ENCODE assay signal across 11 mouse cellular contexts in genomic region chr7:45917926-45918325, GRCm38 (mm10). TPM values are rescaled to one million over a fixed set of nuclear protein-coding genes. Genes with fewer than 3 reads are reported as not detected.
DNase-seq lines count a peak whose midpoint lies in the region; ATAC-seq and TF ChIP-seq lines count a peak whose summit lies in the region.
"Had no signal": no experiment of that assay in that cellular context is flagged by ENCODE, and none has a peak within 500 bp of the region (broad histone marks: within the 10 kb centered on the region; RNA-seq: fewer than 3 reads in every experiment).

No protein-coding gene starts in this region.

- H3K4me3 ChIP-seq in heart, embryonic 10.5 days, result no peak overlapping the region
- 0 out of 2 replicates have a peak overlapping the region, but pooled peaks have one; percentile 41 for H3K4me3 ChIP-seq in midbrain, embryonic 10.5 days
- no peak overlapping the region for H3K4me3 ChIP-seq in midbrain, embryonic 14.5 days (replicated peaks; ENCODE audit: low read depth, low read length)
- H3K4me3 ChIP-seq in hindbrain, postnatal 0 days (ENCODE audit: low read length), result no peak overlapping the region
- H3K4me3 ChIP-seq in olfactory bulb, adult 2 months (ENCODE audit: insufficient read depth, low read depth, low read length), result no peak overlapping the region
- H3K4me3 ChIP-seq: midbrain, embryonic 12.5 days had no signal

- DNase-seq in heart, embryonic 10.5 days (ENCODE audit: low spot score), result peak; percentile 65
- no peak for DNase-seq in heart, postnatal 25 days (ENCODE audit: low spot score)
- no peak for DNase-seq in midbrain, embryonic 10.5 days (ENCODE audit: low spot score)
- DNase-seq in midbrain, embryonic 14.5 days, result no peak
- no peak for DNase-seq in hindbrain, postnatal 0 days (ENCODE audit: low spot score)
- no peak for DNase-seq in right cerebral cortex, postnatal 10 days (ENCODE audit: low spot score in 2 of 2)
- DNase-seq in adrenal gland, postnatal 10 days, result no peak
- DNase-seq: embryo, embryonic 11 days; kidney, adult 2 months had no signal

- no peak overlapping the region for H3K9ac ChIP-seq in midbrain, embryonic 14.5 days (replicated peaks; ENCODE audit: low read length)
- peak overlapping the region; percentile 37; the same call in 1 of the 2 replicates for H3K9ac ChIP-seq in hindbrain, postnatal 0 days (replicated peaks; ENCODE audit: low read length)

- 0 out of 2 replicates have a peak overlapping the region, but pooled peaks have one; percentile 74 for H3K27ac ChIP-seq in heart, embryonic 10.5 days
- H3K27ac ChIP-seq in midbrain, embryonic 10.5 days (replicated peaks), result peak overlapping the region; percentile 73; the same call in 1 of the 2 replicates
- no peak overlapping the region for H3K27ac ChIP-seq in midbrain, embryonic 14.5 days (replicated peaks; ENCODE audit: low read depth, low read length)
- H3K27ac ChIP-seq in hindbrain, postnatal 0 days, result peak overlapping the region; percentile 87; the same call in 1 of the 2 replicates
- H3K27ac ChIP-seq in olfactory bulb, adult 2 months (ENCODE audit: insufficient read depth, low read depth, low read length), result peak overlapping the region; percentile 82

- H3K36me3 ChIP-seq in heart, embryonic 10.5 days, result 0 out of 2 replicates have a peak, but pooled peaks cover 3% of the 10 kb centered on the region
- H3K36me3 ChIP-seq in midbrain, embryonic 10.5 days, result peaks cover 11% of the 10 kb centered on the region; the same call in 1 of the 2 replicates
- no peaks in the 10 kb centered on the region for H3K36me3 ChIP-seq in midbrain, embryonic 14.5 days (ENCODE audit: control insufficient read depth, insufficient read depth, low read length)
- H3K36me3 ChIP-seq in hindbrain, postnatal 0 days (ENCODE audit: insufficient read depth, low read length), result no peaks in the 10 kb centered on the region; the same call in 1 of the 2 replicates
- H3K36me3 ChIP-seq: midbrain, embryonic 12.5 days had no signal

- peaks cover 54% of the 10 kb centered on the region for H3K4me1 ChIP-seq in heart, embryonic 10.5 days
- peaks cover 43% of the 10 kb centered on the region for H3K4me1 ChIP-seq in midbrain, embryonic 10.5 days
- H3K4me1 ChIP-seq in midbrain, embryonic 14.5 days (ENCODE audit: control insufficient read depth, insufficient read depth, low read length), result peaks cover 23% of the 10 kb centered on the region
- H3K4me1 ChIP-seq in hindbrain, postnatal 0 days (ENCODE audit: insufficient read depth, low read length), result peaks cover 16% of the 10 kb centered on the region; the same call in 1 of the 2 replicates
- peaks cover 71% of the 10 kb centered on the region for H3K4me1 ChIP-seq in olfactory bulb, adult 2 months (ENCODE audit: control insufficient read depth, insufficient read depth, low read length)

- no peak for TF ChIP-seq CTCF in hindbrain, postnatal 0 days (IDR thresholded peaks at IDR 0.05; ENCODE audit: low read depth)
- no peak for TF ChIP-seq CTCF in olfactory bulb, adult 2 months (IDR thresholded peaks at IDR 0.05; ENCODE audit: insufficient read depth, low read depth, low read length)

- intact Hi-C loops in heart, postnatal 25 days (cut with DNase I), result no loop called here

- WGBS in heart, embryonic 10.5 days, result 82% methylated on average over 15 of the region's 15 CpGs
- WGBS in midbrain, embryonic 10.5 days, result 88% methylated on average over 15 of the region's 15 CpGs
- WGBS in midbrain, embryonic 14.5 days, result 91% methylated on average over 15 of the region's 15 CpGs
- 87% methylated on average over 15 of the region's 15 CpGs for WGBS in hindbrain, postnatal 0 days
- WGBS in olfactory bulb, adult 2 months, result 89% methylated on average over 15 of the region's 15 CpGs

- TF ChIP-seq POLR2A in olfactory bulb, adult 2 months (IDR thresholded peaks at IDR 0.05; ENCODE audit: insufficient read depth, low read depth, low read length), result no peak

- peaks cover 27% of the 10 kb centered on the region; the same call in 1 of the 2 replicates for H3K27me3 ChIP-seq in heart, embryonic 10.5 days (ENCODE audit: insufficient read depth, poor library complexity, severe bottlenecking)
- peaks cover 25% of the 10 kb centered on the region for H3K27me3 ChIP-seq in midbrain, embryonic 10.5 days (ENCODE audit: low read depth, poor library complexity, severe bottlenecking)
- H3K27me3 ChIP-seq in midbrain, embryonic 14.5 days (ENCODE audit: control insufficient read depth, insufficient read depth, low read length), result no peaks in the 10 kb centered on the region
- no peaks in the 10 kb centered on the region for H3K27me3 ChIP-seq in hindbrain, postnatal 0 days (ENCODE audit: insufficient read depth, low read length)

- H3K9me3 ChIP-seq in heart, embryonic 10.5 days, result no peaks in the 10 kb centered on the region
- H3K9me3 ChIP-seq in midbrain, embryonic 10.5 days (replicated peaks), result no peaks in the 10 kb centered on the region
- H3K9me3 ChIP-seq in midbrain, embryonic 14.5 days (ENCODE audit: control insufficient read depth, low read length), result no peaks in the 10 kb centered on the region
- no peaks in the 10 kb centered on the region for H3K9me3 ChIP-seq in hindbrain, postnatal 0 days (ENCODE audit: low read length)
- H3K9me3 ChIP-seq: midbrain, embryonic 12.5 days had no signal

- ATAC-seq in midbrain, embryonic 14.5 days (ENCODE audit: low FRiP score, low TSS enrichment), result no peak
- ATAC-seq in hindbrain, postnatal 0 days, result no peak

- no peak overlapping the region for H3K4me2 ChIP-seq in midbrain, embryonic 14.5 days (ENCODE audit: low read length)
- no peak overlapping the region for H3K4me2 ChIP-seq in hindbrain, postnatal 0 days (ENCODE audit: low read depth, low read length)

RNA-seq across cellular contexts. Expression of gene Emp3, which starts 3.3 kb away (rescaled TPM):
- 45.0 and 46.1 TPM in 2 replicates for polyA plus RNA-seq in heart, embryonic 10.5 days (2016; fragmentation: Nextera tagmentation; extraction: Ambion mirVana)
- 10 to 100 TPM; 20.9 to 28.7 TPM for total RNA-seq in heart, postnatal 25 days (2021)
- 17.7 and 28.2 TPM in 2 replicates for polyA plus RNA-seq in midbrain, embryonic 10.5 days (2016; fragmentation: Nextera tagmentation; extraction: Ambion mirVana)
- polyA plus RNA-seq in midbrain, embryonic 14.5 days (2014; fragmentation: Nextera tagmentation; extraction: Ambion mirVana), result 5.2 and 32.1 TPM in 2 replicates
- 4.9 and 15.3 TPM in 2 replicates for total RNA-seq in hindbrain, postnatal 0 days (2014; rRNA removed)
- 33.4 and 45.2 TPM in 2 replicates for polyA plus RNA-seq in hindbrain, postnatal 0 days (2015; fragmentation: Nextera tagmentation; extraction: Ambion mirVana)
- polyA plus RNA-seq in olfactory bulb, adult 2 months (2012; ENCODE audit: insufficient read depth, insufficient read length, low replicate concordance, missing spikeins), result not detected in 2 replicates
- 100 to 1,000 TPM; 156 to 158 TPM for total RNA-seq in adrenal gland, postnatal 10 days (2021)

RNA-seq across cellular contexts. Expression of gene Ccdc114, which starts 5.9 kb away (rescaled TPM):
- 3.2 and 3.3 TPM in 2 replicates for polyA plus RNA-seq in heart, embryonic 10.5 days (2016; fragmentation: Nextera tagmentation; extraction: Ambion mirVana)
- total RNA-seq in heart, postnatal 25 days (2021), result under 1 TPM; 0.68 to 0.75 TPM
- 4.8 and 5.3 TPM in 2 replicates for polyA plus RNA-seq in midbrain, embryonic 10.5 days (2016; fragmentation: Nextera tagmentation; extraction: Ambion mirVana)
- polyA plus RNA-seq in midbrain, embryonic 14.5 days (2014; fragmentation: Nextera tagmentation; extraction: Ambion mirVana), result 2.6 and 3.1 TPM in 2 replicates
- total RNA-seq in hindbrain, postnatal 0 days (2014; rRNA removed), result 6.8 and 7.5 TPM in 2 replicates
- 7.8 and 10.6 TPM in 2 replicates for polyA plus RNA-seq in hindbrain, postnatal 0 days (2015; fragmentation: Nextera tagmentation; extraction: Ambion mirVana)
- not detected in 2 replicates for polyA plus RNA-seq in olfactory bulb, adult 2 months (2012; ENCODE audit: insufficient read depth, insufficient read length, low replicate concordance, missing spikeins)
- total RNA-seq in adrenal gland, postnatal 10 days (2021), result 1 to 10 TPM; 6.1 to 7.2 TPM

RNA-seq across cellular contexts. Expression of gene Tmem143, which starts 21.2 kb away (rescaled TPM):
- polyA plus RNA-seq in heart, embryonic 10.5 days (2016; fragmentation: Nextera tagmentation; extraction: Ambion mirVana), result 5.8 and 6.5 TPM in 2 replicates
- total RNA-seq in heart, postnatal 25 days (2021), result 100 to 1,000 TPM; 102 to 105 TPM
- 4.4 and 5.1 TPM in 2 replicates for polyA plus RNA-seq in midbrain, embryonic 10.5 days (2016; fragmentation: Nextera tagmentation; extraction: Ambion mirVana)
- polyA plus RNA-seq in midbrain, embryonic 14.5 days (2014; fragmentation: Nextera tagmentation; extraction: Ambion mirVana), result 5.1 and 7.5 TPM in 2 replicates
- 39.2 and 48.8 TPM in 2 replicates for total RNA-seq in hindbrain, postnatal 0 days (2014; rRNA removed)
- polyA plus RNA-seq in hindbrain, postnatal 0 days (2015; fragmentation: Nextera tagmentation; extraction: Ambion mirVana), result 4.6 and 6.8 TPM in 2 replicates
- not detected in 2 replicates for polyA plus RNA-seq in olfactory bulb, adult 2 months (2012; ENCODE audit: insufficient read depth, insufficient read length, low replicate concordance, missing spikeins)
- 10 to 100 TPM; 85.8 to 88.1 TPM for total RNA-seq in adrenal gland, postnatal 10 days (2021)

RNA-seq across cellular contexts. Expression of gene Syngr4, which starts 21.4 kb away (rescaled TPM):
- polyA plus RNA-seq in heart, embryonic 10.5 days (2016; fragmentation: Nextera tagmentation; extraction: Ambion mirVana), result 0.99 and 1.5 TPM in 2 replicates
- not detected for total RNA-seq in heart, postnatal 25 days (2021)
- 1.5 and 1.7 TPM in 2 replicates for polyA plus RNA-seq in midbrain, embryonic 10.5 days (2016; fragmentation: Nextera tagmentation; extraction: Ambion mirVana)
- not detected in 2 replicates for polyA plus RNA-seq in midbrain, embryonic 14.5 days (2014; fragmentation: Nextera tagmentation; extraction: Ambion mirVana)
- total RNA-seq in hindbrain, postnatal 0 days (2014; rRNA removed), result not detected in 2 replicates
- 0.19 and 0.51 TPM in 2 replicates for polyA plus RNA-seq in hindbrain, postnatal 0 days (2015; fragmentation: Nextera tagmentation; extraction: Ambion mirVana)
- not detected in 2 replicates for polyA plus RNA-seq in olfactory bulb, adult 2 months (2012; ENCODE audit: insufficient read depth, insufficient read length, low replicate concordance, missing spikeins)
- total RNA-seq in adrenal gland, postnatal 10 days (2021), result under 1 TPM in 1 of 2 experiments, not detected in 1; 0.30 TPM

RNA-seq across cellular contexts. Expression of gene Grin2d, which starts 39.7 kb away (rescaled TPM):
- 0.10 and 0.18 TPM in 2 replicates for polyA plus RNA-seq in heart, embryonic 10.5 days (2016; fragmentation: Nextera tagmentation; extraction: Ambion mirVana)
- under 1 TPM; 0.36 to 0.49 TPM for total RNA-seq in heart, postnatal 25 days (2021)
- polyA plus RNA-seq in midbrain, embryonic 10.5 days (2016; fragmentation: Nextera tagmentation; extraction: Ambion mirVana), result 0.16 and 0.34 TPM in 2 replicates
- 2.3 and 4.4 TPM in 2 replicates for polyA plus RNA-seq in midbrain, embryonic 14.5 days (2014; fragmentation: Nextera tagmentation; extraction: Ambion mirVana)
- total RNA-seq in hindbrain, postnatal 0 days (2014; rRNA removed), result 37.8 and 44.9 TPM in 2 replicates
- 4.1 and 4.4 TPM in 2 replicates for polyA plus RNA-seq in hindbrain, postnatal 0 days (2015; fragmentation: Nextera tagmentation; extraction: Ambion mirVana)
- not detected in 2 replicates for polyA plus RNA-seq in olfactory bulb, adult 2 months (2012; ENCODE audit: insufficient read depth, insufficient read length, low replicate concordance, missing spikeins)
- total RNA-seq in adrenal gland, postnatal 10 days (2021), result 1 to 10 TPM in 1 of 2 experiments, under 1 TPM in 1; 0.72 to 1.2 TPM
